Mouse (Mus musculus) intestine, embryonic 14.5 days (tissue): ENCODE measurements around the gene Olfr1480. TPM values are rescaled to one million over a fixed set of nuclear protein-coding genes. Genes with fewer than 3 reads are reported as not detected.

ENCODE experiments used
- ATAC-seq: fragments of 200-750 bp; cut with Nextera tagmentation; replicated peaks from 2 replicates; pipeline ENCODE4 v1.8.0; 2017; ENCODE audit warnings: low read depth, moderate number of reproducible peaks, moderate TSS enrichment, moderate library complexity; ENCODE audit not compliant: low FRiP score, low TSS enrichment
- DNase-seq: peaks from one replicate; pipeline ENCODE4 v3.0.0-alpha.2; 2018; ENCODE audit warnings: low spot score
- H3K27ac ChIP-seq: fragments of 300-500 bp; sonication (generic); 2 replicates; pipeline ENCODE4 v1.5.1; 2014; ENCODE audit warnings: low read depth, mild to moderate bottlenecking, control low read depth
- H3K27me3 ChIP-seq: fragments of 300-500 bp; sonication (generic); replicated peaks from 2 replicates; pipeline ENCODE4 v1.6.1; 2014; ENCODE audit warnings: low read length, control low read depth; ENCODE audit not compliant: control insufficient read depth, insufficient read depth
- H3K36me3 ChIP-seq: fragments of 300-500 bp; sonication (generic); 2 replicates; pipeline ENCODE4 v1.6.1; 2014; ENCODE audit warnings: low read length, control low read depth; ENCODE audit not compliant: control insufficient read depth, insufficient read depth
- H3K4me1 ChIP-seq: fragments of 300-500 bp; sonication (generic); replicated peaks from 2 replicates; pipeline ENCODE4 v1.6.1; 2014; ENCODE audit warnings: low read length, control low read depth, mixed read lengths; ENCODE audit not compliant: control insufficient read depth, insufficient read depth
- H3K4me2 ChIP-seq: fragments of 300-500 bp; sonication (generic); 2 replicates; pipeline ENCODE4 v1.6.1; 2014; ENCODE audit warnings: low read length
- H3K4me3 ChIP-seq: fragments of 300-500 bp; sonication (generic); 2 replicates; pipeline ENCODE4 v1.5.1; 2014; ENCODE audit warnings: low read depth, low read length, control low read depth, mixed read lengths
- H3K9ac ChIP-seq: fragments of 300-500 bp; sonication (generic); 2 replicates; pipeline ENCODE4 v1.6.1; 2014; ENCODE audit warnings: mild to moderate bottlenecking, low read length
- H3K9me3 ChIP-seq: fragments of 300-500 bp; sonication (generic); 2 replicates; pipeline ENCODE4 v1.6.1; 2016; ENCODE audit warnings: low read length, control low read depth; ENCODE audit not compliant: control insufficient read depth
- WGBS: fragments of 180-500 bp; shearing (Covaris S2); extraction: QIAGEN DNeasy Blood & Tissue Kit; methylation state at CpG from one replicate; pipeline ENCODE4 v1.1.7; 2014; 5-methylcytosine and 5-hydroxymethylcytosine counted together
- polyA plus RNA-seq: library from polyadenylated mRNA; unstranded; fragments of >200 nt; fragmentation: Nextera tagmentation; extraction: Ambion mirVana; gene quantifications from 2 replicates; pipeline ENCODE4 v1.2.1, GENCODE M21; 2014

Olfr1480 gene
- not detected in 2 replicates for polyA plus RNA-seq

DNA sequence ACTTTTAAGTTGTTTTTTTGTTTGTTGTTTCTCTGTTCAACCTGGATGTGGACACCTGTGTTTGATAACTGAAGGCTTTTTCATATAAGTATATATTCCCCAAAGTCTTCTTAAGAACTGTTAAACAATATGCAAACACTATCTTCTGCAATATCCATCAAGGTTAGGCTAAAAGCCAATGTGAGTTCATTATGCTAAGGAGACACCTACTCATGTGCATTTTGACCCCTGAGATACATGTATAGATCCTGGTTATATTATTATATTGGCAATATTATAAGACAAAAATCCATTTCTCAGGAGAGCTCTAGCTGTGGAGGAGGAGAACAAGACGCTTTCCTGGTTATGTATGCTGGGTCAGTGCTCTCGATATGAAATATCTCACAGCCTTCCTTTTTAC, at the start of gene Olfr1480:
Olfr1480 (plus strand) TSS at position 301 of the 400 bp plus-strand sequence.
- H3K9me3 ChIP-seq = 0 out of 2 replicates have a peak, but pooled peaks cover 2% of the 10 kb centered on the region
- WGBS = 85% methylated on average over 2 of the region's 2 CpGs
- no peak within 1 kb of the TSS for H3K27ac ChIP-seq
- H3K4me1 ChIP-seq = no peaks in the 10 kb centered on the region
- DNase-seq (no peak), ATAC-seq (no peak)
- H3K27me3 ChIP-seq = no peaks in the 10 kb centered on the region
- no peak within 1 kb of the TSS for H3K4me3 ChIP-seq
- no peak within 1 kb of the TSS for H3K9ac ChIP-seq
- no peak within 1 kb of the TSS for H3K4me2 ChIP-seq
- no peaks in the 10 kb centered on the region for H3K36me3 ChIP-seq

DNA sequence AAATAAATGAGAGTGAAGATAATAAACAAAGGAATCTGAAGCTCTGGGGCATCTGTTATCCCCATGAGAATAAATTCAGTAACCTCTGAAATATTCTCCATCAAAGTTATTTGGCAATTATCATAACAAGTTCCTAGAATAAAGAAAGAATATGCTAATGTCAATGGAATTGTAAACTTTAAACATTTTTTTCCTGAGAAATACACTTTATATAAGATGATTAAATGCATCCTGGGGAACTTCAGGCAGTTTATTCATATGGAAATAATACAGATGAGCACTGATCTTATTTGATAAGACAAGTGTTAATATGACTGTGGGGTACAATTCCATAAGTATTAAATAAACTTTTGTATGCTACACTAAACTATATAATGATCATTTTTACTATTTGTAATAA, 47.6 kb upstream of the Olfr1480 start, which contains the start of gene Olfr1475:
Olfr1475 (minus strand) TSS at position 101 of the 400 bp plus-strand sequence.
- DNase-seq = no peak
- no peaks in the 10 kb centered on the region for H3K27me3 ChIP-seq
- H3K4me1 ChIP-seq = no peaks in the 10 kb centered on the region
- no peaks in the 10 kb centered on the region for H3K36me3 ChIP-seq
- H3K9ac ChIP-seq = no peak within 1 kb of the TSS
- ATAC-seq = no peak
- H3K4me2 ChIP-seq = no peak within 1 kb of the TSS
- H3K4me3 ChIP-seq = no peak within 1 kb of the TSS
- no peaks in the 10 kb centered on the region for H3K9me3 ChIP-seq
- no peak within 1 kb of the TSS for H3K27ac ChIP-seq

DNA sequence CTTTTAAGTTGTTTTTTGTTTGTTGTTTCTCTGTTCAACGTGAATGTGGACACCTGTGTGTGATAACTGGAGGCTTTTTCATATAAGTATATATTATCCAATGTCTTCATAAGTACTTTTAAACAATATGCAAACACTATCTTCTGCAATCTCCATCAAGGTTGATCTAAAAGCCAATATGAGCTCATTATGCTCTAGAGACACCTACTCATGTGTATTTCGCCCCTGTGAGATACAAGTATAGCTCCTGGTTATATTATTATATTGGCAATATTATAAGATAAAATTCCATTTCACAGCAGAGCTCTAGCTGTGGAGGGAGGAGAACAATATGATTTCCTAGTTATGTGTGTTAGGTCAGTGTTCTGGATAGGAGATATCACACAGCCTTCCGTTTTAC, 27.5 kb upstream of the Olfr1480 start, which contains the start of gene Olfr1477:
Olfr1477 (plus strand) TSS at position 301 of the 400 bp plus-strand sequence.
- no peaks in the 10 kb centered on the region for H3K36me3 ChIP-seq
- H3K4me3 ChIP-seq = no peak within 1 kb of the TSS
- H3K4me2 ChIP-seq = no peak within 1 kb of the TSS
- H3K9ac ChIP-seq = no peak within 1 kb of the TSS
- no peaks in the 10 kb centered on the region for H3K27me3 ChIP-seq
- DNase-seq (no peak), ATAC-seq (no peak)
- no peaks in the 10 kb centered on the region for H3K4me1 ChIP-seq
- H3K9me3 ChIP-seq = no peaks in the 10 kb centered on the region
- H3K27ac ChIP-seq = no peak within 1 kb of the TSS
- 76% methylated on average over 3 of the region's 3 CpGs for WGBS

Other genes starting within 250 kb of the Olfr1480 start
- gene Olfr1465, start 212.4 kb upstream of the Olfr1480 start, polyA plus RNA-seq = not detected in 2 replicates
- gene Olfr1466, start 189.1 kb upstream of the Olfr1480 start, polyA plus RNA-seq = not detected in 2 replicates
- not detected in 2 replicates for gene Olfr1467, start 165.7 kb upstream of the Olfr1480 start, polyA plus RNA-seq
- not detected in 2 replicates for gene Olfr1469, start 120.1 kb upstream of the Olfr1480 start, polyA plus RNA-seq
- not detected in 2 replicates for gene Olfr1471, start 84.5 kb upstream of the Olfr1480 start, polyA plus RNA-seq
- gene Olfr1472, start 71.8 kb upstream of the Olfr1480 start, polyA plus RNA-seq = not detected in 2 replicates
- not detected in 2 replicates for gene Olfr1474, start 58.3 kb upstream of the Olfr1480 start, polyA plus RNA-seq
- gene Olfr1475, start 47.7 kb upstream of the Olfr1480 start, polyA plus RNA-seq = not detected in 2 replicates
- gene Olfr1477, start 27.4 kb upstream of the Olfr1480 start, polyA plus RNA-seq = not detected in 2 replicates
- not detected in 2 replicates for gene Olfr1484, start 55.6 kb downstream of the Olfr1480 start, polyA plus RNA-seq
- not detected in 2 replicates for gene Olfr1487, start 89.5 kb downstream of the Olfr1480 start, polyA plus RNA-seq
- not detected in 2 replicates for gene Olfr1489, start 103.7 kb downstream of the Olfr1480 start, polyA plus RNA-seq
- not detected in 2 replicates for gene Olfr1490, start 123.2 kb downstream of the Olfr1480 start, polyA plus RNA-seq
- not detected in 2 replicates for gene Olfr1491, start 169.4 kb downstream of the Olfr1480 start, polyA plus RNA-seq
- gene Olfr1493-ps1, start 195.4 kb downstream of the Olfr1480 start, polyA plus RNA-seq = not detected in 2 replicates
- not detected in 2 replicates for gene Olfr1494, start 211.8 kb downstream of the Olfr1480 start, polyA plus RNA-seq
- not detected in 2 replicates for gene Olfr1495, start 236.7 kb downstream of the Olfr1480 start, polyA plus RNA-seq
- not detected in 2 replicates for gene Olfr1496, start 250.0 kb downstream of the Olfr1480 start, polyA plus RNA-seq